Mouse (Mus musculus) ovary, adult 2 months (tissue): ENCODE results near the gene Mettl18. TPM values are rescaled to one million over a fixed set of nuclear protein-coding genes. Genes with fewer than 3 reads are reported as not detected.

Source experiments
- polyA plus RNA-seq: library from polyadenylated mRNA; depleted of rRNA; stranded (reverse); fragments of >200 nt; gene quantifications from 2 replicates; pipeline ENCODE4 v1.2.3, GENCODE M21; 2012; rRNA removed

Gene Mettl18
- 0.18 and 0.26 TPM in 2 replicates for polyA plus RNA-seq

DNA sequence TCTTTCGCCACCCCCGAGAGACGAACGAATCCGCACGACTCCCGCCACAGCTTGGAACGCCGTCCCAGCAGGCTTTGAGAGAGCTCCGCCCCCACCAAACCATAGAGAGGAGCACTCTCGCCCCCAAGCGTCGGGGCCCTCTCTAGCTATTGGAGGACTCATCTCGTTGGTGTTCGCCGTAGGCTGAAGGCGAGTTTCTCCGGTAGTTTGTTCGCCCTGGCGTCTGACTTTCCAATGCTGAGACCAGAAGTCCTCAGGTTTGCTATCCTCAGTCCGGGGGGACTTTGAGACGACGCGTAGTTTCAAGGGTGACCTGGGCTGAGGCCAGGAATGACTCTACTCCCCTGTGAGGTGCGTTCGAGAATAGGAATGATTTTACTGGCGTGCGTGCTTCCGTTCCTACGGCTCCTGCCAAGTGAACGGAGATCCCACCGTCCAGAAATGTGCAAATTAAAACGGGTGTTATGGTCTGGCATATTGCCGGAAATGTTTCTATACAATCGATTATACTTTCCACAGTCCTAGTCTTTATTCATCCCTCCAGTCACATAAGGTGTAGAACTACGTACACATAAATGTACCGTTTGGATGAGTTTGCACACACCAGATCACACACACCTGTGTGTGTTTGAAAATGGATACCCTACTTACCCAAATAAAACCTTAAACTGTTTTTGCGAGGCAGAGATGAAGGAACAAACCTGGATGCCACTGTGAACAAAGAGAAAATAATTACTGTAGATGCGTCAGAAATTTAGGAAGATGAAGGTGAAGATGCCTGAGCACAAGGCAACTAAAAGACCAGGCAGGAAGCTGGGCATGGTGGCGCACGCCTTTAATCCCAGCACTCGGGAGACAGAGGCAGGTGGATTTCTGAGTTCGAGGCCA lies at the start of gene Mettl18, which contains the start of gene BC055324:
Mettl18 (plus strand) TSS at position 169 of the 888 bp plus-strand sequence.
BC055324 (minus strand) TSS at position 76 of the 888 bp plus-strand sequence.

Other genes with a start within 250 kb of the Mettl18 start
- gene Kifap3, start 215.3 kb upstream of the Mettl18 start, polyA plus RNA-seq = 3.6 and 4.7 TPM in 2 replicates
- gene Scyl3, start 65.8 kb upstream of the Mettl18 start, polyA plus RNA-seq = 7.0 and 7.8 TPM in 2 replicates
- gene BC055324, start 93 bp upstream of the Mettl18 start, polyA plus RNA-seq = 1.8 and 3.6 TPM in 2 replicates
- gene Sele, start 53.3 kb downstream of the Mettl18 start, polyA plus RNA-seq = 0.39 and 0.41 TPM in 2 replicates
- gene Sell, start 67.1 kb downstream of the Mettl18 start, polyA plus RNA-seq = 0.30 and 0.38 TPM in 2 replicates
- gene Selp, start 120.4 kb downstream of the Mettl18 start, polyA plus RNA-seq = 5.6 and 6.8 TPM in 2 replicates
- gene F5, start 156.9 kb downstream of the Mettl18 start, polyA plus RNA-seq = 0.50 and 0.52 TPM in 2 replicates